Mouse (Mus musculus): ENCODE results near the gene Acsl1. TPM values are rescaled to one million over a fixed set of nuclear protein-coding genes. Genes with fewer than 3 reads are reported as not detected.

The Acsl1 gene
- total and polyA plus RNA-seq, 2 experiments from 2014 or later: 291 to 297 TPM

DNA sequence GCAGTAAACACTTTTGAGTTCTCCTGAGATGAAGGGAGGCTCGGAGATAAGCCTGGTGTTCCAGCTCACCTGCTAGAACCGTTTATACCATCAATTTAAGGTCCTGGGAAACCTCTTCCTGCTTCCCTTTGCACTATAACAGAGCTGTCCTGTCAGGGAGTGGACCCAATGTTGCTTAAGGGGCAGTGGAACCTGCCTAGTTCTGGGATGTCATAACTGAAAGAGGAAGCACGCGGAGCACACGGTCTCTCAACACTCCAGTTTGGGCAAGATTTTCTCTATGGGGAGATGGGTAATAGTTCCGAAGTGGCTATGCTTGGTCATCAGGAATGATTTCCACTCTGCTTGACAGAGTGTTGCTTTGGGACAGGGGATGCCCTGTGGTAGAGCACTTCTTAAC is 49.8 kb downstream of the Acsl1 start:
- no peak for ATAC-seq (ENCODE audit: insufficient read depth, low read depth)
- peaks cover 82% of the 10 kb centered on the region for H3K36me3 ChIP-seq (replicated peaks; ENCODE audit: control insufficient read depth, insufficient read depth, low read length)
- TF ChIP-seq CTCF (IDR thresholded peaks at IDR 0.05; ENCODE audit: low read depth): no peak
- no peak for TF ChIP-seq EP300 (IDR thresholded peaks at IDR 0.05; ENCODE audit: low read depth)

DNA sequence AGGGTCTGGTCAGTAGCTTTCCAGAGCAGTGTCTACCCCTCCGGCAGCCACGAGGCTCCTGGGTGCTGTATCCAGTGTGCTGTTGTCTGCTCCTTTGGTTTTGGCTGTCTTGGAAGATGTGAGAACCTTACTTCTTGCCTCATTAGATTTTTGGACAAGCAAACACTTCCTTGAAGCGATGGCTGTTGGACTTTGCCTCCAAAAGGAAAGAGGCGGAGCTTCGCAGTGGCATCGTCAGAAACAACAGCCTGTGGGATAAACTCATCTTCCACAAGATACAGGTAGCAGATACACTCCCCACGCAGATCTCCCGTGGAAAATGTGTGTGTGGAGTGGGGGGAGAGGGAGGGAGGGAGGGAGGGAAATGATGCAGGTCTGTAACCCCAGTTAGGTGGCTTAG is 55.3 kb downstream of the Acsl1 start:
- TF ChIP-seq CTCF (IDR thresholded peaks at IDR 0.05; ENCODE audit: low read depth): no peak
- TF ChIP-seq EP300 (IDR thresholded peaks at IDR 0.05; ENCODE audit: low read depth): no peak
- no peak overlapping the region for H3K9ac ChIP-seq (replicated peaks; ENCODE audit: low read depth, low read length)
- no peaks in the 10 kb centered on the region for H3K4me1 ChIP-seq (ENCODE audit: control insufficient read depth, insufficient read depth)
- no peaks in the 10 kb centered on the region for H3K9me3 ChIP-seq (replicated peaks; ENCODE audit: control insufficient read depth, low read length)
- DNase-seq (ENCODE audit: low spot score) (no peak), ATAC-seq (ENCODE audit: insufficient read depth, low read depth) (no peak)
- H3K27me3 ChIP-seq (ENCODE audit: control insufficient read depth, insufficient read depth, low read length): no peaks in the 10 kb centered on the region
- H3K27ac ChIP-seq (ENCODE audit: low read depth): no peak overlapping the region
- H3K36me3 ChIP-seq (replicated peaks; ENCODE audit: control insufficient read depth, insufficient read depth, low read length): peaks cover 96% of the 10 kb centered on the region
- whole genome bisulfite sequencing: 88% methylated on average over 8 of the region's 8 CpGs
- H3K4me3 ChIP-seq (ENCODE audit: low read depth, low read length): no peak overlapping the region
- no peak overlapping the region for H3K4me2 ChIP-seq (ENCODE audit: low read depth, low read length)

More for the DNA sequence above, 49.8 kb downstream of the Acsl1 start:
- no peak overlapping the region for H3K9ac ChIP-seq (replicated peaks; ENCODE audit: low read depth, low read length)
- H3K27ac ChIP-seq (ENCODE audit: low read depth): no peak overlapping the region
- DNase-seq (ENCODE audit: low spot score): no peak
- H3K4me2 ChIP-seq (ENCODE audit: low read depth, low read length): no peak overlapping the region
- no peaks in the 10 kb centered on the region for H3K4me1 ChIP-seq (ENCODE audit: control insufficient read depth, insufficient read depth)
- H3K9me3 ChIP-seq (replicated peaks; ENCODE audit: control insufficient read depth, low read length): no peaks in the 10 kb centered on the region
- WGBS: 84% methylated on average over 6 of the region's 6 CpGs
- H3K27me3 ChIP-seq (ENCODE audit: control insufficient read depth, insufficient read depth, low read length): no peaks in the 10 kb centered on the region
- H3K4me3 ChIP-seq (ENCODE audit: low read depth, low read length): no peak overlapping the region

DNA sequence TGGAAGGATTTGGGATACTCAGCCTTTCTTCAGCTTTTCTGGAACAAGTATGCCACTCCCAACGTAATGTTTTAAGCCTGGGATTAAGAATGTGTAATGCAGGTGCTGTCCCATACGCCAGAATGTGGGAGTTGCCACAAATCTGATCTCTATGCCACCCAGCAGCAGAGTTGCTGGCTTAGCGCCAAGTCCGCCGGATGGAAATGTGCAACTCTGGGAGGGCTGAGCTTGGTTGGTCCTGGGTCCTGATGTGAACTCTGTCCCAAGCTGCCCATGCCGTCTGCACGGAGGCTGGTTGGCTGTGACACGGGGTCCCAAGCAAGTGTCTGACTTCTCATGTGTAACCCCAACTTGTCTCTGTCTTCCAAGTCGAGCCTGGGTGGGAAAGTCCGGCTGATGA is 56.0 kb downstream of the Acsl1 start:
- no peak overlapping the region for H3K9ac ChIP-seq (replicated peaks; ENCODE audit: low read depth, low read length)
- DNase-seq (ENCODE audit: low spot score) (no peak), ATAC-seq (ENCODE audit: insufficient read depth, low read depth) (0 out of 2 replicates have a peak, but pooled peaks have one; percentile 33)

DNA sequence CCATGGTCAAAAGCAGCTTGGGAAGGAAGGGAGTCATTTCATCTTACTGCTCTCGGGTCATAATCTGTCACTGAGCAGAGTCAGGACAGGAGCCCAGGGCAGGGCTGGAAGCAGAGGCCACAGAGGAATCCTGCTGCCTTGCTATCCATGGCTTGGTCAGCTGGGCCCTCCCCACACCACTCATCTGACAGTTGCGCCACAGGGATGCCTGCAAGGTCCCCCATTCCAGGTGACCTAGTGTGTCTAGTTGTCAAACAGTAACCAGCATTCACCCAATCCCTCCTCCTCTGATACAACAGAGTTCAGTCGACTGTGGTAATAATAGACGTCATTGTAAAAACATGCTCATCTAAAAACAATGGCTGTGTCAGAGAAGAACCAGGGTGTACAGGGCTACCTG is 58.7 kb downstream of the Acsl1 start:
- Histone ChIP-seq H3K9me3 (replicated peaks; ENCODE audit: control insufficient read depth, low read length) (no peaks in the 10 kb centered on the region), H3K9ac (replicated peaks; ENCODE audit: low read depth, low read length) (no peak overlapping the region), H3K4me3 (ENCODE audit: low read depth, low read length) (no peak overlapping the region), H3K4me1 (ENCODE audit: control insufficient read depth, insufficient read depth) (no peaks in the 10 kb centered on the region), H3K27ac (ENCODE audit: low read depth) (no peak overlapping the region), H3K36me3 (replicated peaks; ENCODE audit: control insufficient read depth, insufficient read depth, low read length) (peaks cover 94% of the 10 kb centered on the region), H3K4me2 (ENCODE audit: low read depth, low read length) (no peak overlapping the region), H3K27me3 (ENCODE audit: control insufficient read depth, insufficient read depth, low read length) (no peaks in the 10 kb centered on the region)
- DNase-seq (ENCODE audit: low spot score) (no peak), ATAC-seq (ENCODE audit: insufficient read depth, low read depth) (no peak)
- no peak for TF ChIP-seq CTCF (IDR thresholded peaks at IDR 0.05; ENCODE audit: low read depth)
- TF ChIP-seq EP300 (IDR thresholded peaks at IDR 0.05; ENCODE audit: low read depth): no peak
- WGBS: 81% methylated on average over 4 of the region's 4 CpGs

More for the DNA sequence above, 56.0 kb downstream of the Acsl1 start:
- H3K4me2 ChIP-seq (ENCODE audit: low read depth, low read length): no peak overlapping the region
- no peaks in the 10 kb centered on the region for H3K4me1 ChIP-seq (ENCODE audit: control insufficient read depth, insufficient read depth)
- no peak overlapping the region for H3K27ac ChIP-seq (ENCODE audit: low read depth)
- no peak overlapping the region for H3K4me3 ChIP-seq (ENCODE audit: low read depth, low read length)
- no peaks in the 10 kb centered on the region for H3K27me3 ChIP-seq (ENCODE audit: control insufficient read depth, insufficient read depth, low read length)
- no peaks in the 10 kb centered on the region for H3K9me3 ChIP-seq (replicated peaks; ENCODE audit: control insufficient read depth, low read length)
- peaks cover 96% of the 10 kb centered on the region for H3K36me3 ChIP-seq (replicated peaks; ENCODE audit: control insufficient read depth, insufficient read depth, low read length)
- 62% methylated on average over 10 of the region's 10 CpGs for whole genome bisulfite sequencing
- TF ChIP-seq EP300 (IDR thresholded peaks at IDR 0.05; ENCODE audit: low read depth): no peak
- no peak for TF ChIP-seq CTCF (IDR thresholded peaks at IDR 0.05; ENCODE audit: low read depth)

DNA sequence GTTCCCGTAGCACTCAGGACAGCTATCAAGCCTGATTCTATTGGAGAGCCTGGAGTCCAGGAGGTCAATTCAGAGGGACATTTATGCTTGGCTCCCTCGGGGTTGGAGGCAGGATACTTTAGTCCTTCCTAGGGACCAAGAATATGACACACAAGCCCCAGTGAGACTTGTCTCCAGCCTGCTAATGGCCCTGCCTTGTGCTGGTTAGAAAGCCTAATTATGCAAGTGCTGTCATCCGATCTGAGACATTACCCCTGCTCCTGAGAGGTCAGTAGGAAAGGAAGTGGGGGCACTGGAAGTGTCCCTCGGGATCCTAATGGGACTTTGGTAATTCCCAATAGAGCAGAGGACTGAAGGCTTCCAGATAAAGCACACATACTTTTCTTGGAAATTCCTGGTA is 59.7 kb downstream of the Acsl1 start:
- no peaks in the 10 kb centered on the region for H3K4me1 ChIP-seq (ENCODE audit: control insufficient read depth, insufficient read depth)
- DNase-seq (ENCODE audit: low spot score) (no peak), ATAC-seq (ENCODE audit: insufficient read depth, low read depth) (no peak)
- H3K9ac ChIP-seq (replicated peaks; ENCODE audit: low read depth, low read length): no peak overlapping the region
- TF ChIP-seq CTCF (IDR thresholded peaks at IDR 0.05; ENCODE audit: low read depth) (no peak), EP300 (IDR thresholded peaks at IDR 0.05; ENCODE audit: low read depth) (no peak)
- peaks cover 93% of the 10 kb centered on the region for H3K36me3 ChIP-seq (replicated peaks; ENCODE audit: control insufficient read depth, insufficient read depth, low read length)
- WGBS: 56% methylated on average over 4 of the region's 4 CpGs
- H3K9me3 ChIP-seq (replicated peaks; ENCODE audit: control insufficient read depth, low read length): no peaks in the 10 kb centered on the region
- H3K4me2 ChIP-seq (ENCODE audit: low read depth, low read length): no peak overlapping the region
- no peak overlapping the region for H3K27ac ChIP-seq (ENCODE audit: low read depth)
- no peak overlapping the region for H3K4me3 ChIP-seq (ENCODE audit: low read depth, low read length)
- H3K27me3 ChIP-seq (ENCODE audit: control insufficient read depth, insufficient read depth, low read length): no peaks in the 10 kb centered on the region

DNA sequence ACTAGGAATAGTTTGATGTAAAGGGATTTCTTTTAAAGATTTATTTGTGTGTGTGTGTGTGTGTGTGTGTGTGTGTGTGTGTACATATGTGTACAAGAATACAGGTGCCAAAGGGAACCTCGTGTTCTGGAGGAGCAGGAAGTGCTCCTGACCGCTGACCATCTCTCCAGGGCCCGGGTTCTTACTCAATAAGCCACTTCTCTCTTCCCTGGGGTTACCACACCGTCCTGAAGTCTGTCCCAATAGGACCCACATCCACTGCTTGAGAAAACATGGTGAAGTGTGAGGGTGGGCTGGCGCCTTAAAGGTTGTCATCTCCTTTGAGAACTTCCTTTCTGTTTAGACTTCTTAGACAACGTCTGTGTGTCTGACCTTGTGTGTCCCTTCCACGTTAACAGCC is 63.1 kb downstream of the Acsl1 start:
- TF ChIP-seq EP300 (IDR thresholded peaks at IDR 0.05; ENCODE audit: low read depth): no peak
- no peak for TF ChIP-seq CTCF (IDR thresholded peaks at IDR 0.05; ENCODE audit: low read depth)
- Histone ChIP-seq H3K27ac (ENCODE audit: low read depth) (no peak overlapping the region), H3K4me2 (ENCODE audit: low read depth, low read length) (no peak overlapping the region), H3K9me3 (replicated peaks; ENCODE audit: control insufficient read depth, low read length) (no peaks in the 10 kb centered on the region), H3K4me3 (ENCODE audit: low read depth, low read length) (no peak overlapping the region), H3K9ac (replicated peaks; ENCODE audit: low read depth, low read length) (no peak overlapping the region), H3K36me3 (replicated peaks; ENCODE audit: control insufficient read depth, insufficient read depth, low read length) (peaks cover 84% of the 10 kb centered on the region), H3K4me1 (ENCODE audit: control insufficient read depth, insufficient read depth) (no peaks in the 10 kb centered on the region), H3K27me3 (ENCODE audit: control insufficient read depth, insufficient read depth, low read length) (no peaks in the 10 kb centered on the region)
- ATAC-seq (ENCODE audit: insufficient read depth, low read depth) (no peak), DNase-seq (ENCODE audit: low spot score) (no peak)
- WGBS: 88% methylated on average over 7 of the region's 7 CpGs

Data from heart, postnatal 0 days (tissue).